Mouse (Mus musculus) midbrain, embryonic 12.5 days (tissue): ENCODE measurements at regions not wholly inside any gene's neighbourhood (a gene's known extent, or its start where the extent isn't known, plus 50 kb on each side); places are given as distances from the start of the nearest gene placed in this dataset.

Source experiments
- ATAC-seq: fragments of 200-750 bp; cut with Nextera tagmentation; 2 replicates; pipeline ENCODE4 v1.8.0; 2017; ENCODE audit warnings: low read depth, moderate TSS enrichment, moderate library complexity; ENCODE audit not compliant: low FRiP score
- H3K27ac ChIP-seq: fragments of 300-500 bp; sonication (generic); replicated peaks from 2 replicates; pipeline ENCODE4 v1.5.1; 2016; ENCODE audit warnings: mild to moderate bottlenecking
- H3K27me3 ChIP-seq: fragments of 300-500 bp; sonication (generic); 2 replicates; pipeline ENCODE4 v1.6.1; 2016; ENCODE audit warnings: mild to moderate bottlenecking
- H3K36me3 ChIP-seq: fragments of 300-500 bp; sonication (generic); 2 replicates; pipeline ENCODE4 v1.6.1; 2016
- H3K4me1 ChIP-seq: fragments of 300-500 bp; sonication (generic); 2 replicates; pipeline ENCODE4 v1.6.1; 2016
- H3K4me2 ChIP-seq: fragments of 300-500 bp; sonication (generic); replicated peaks from 2 replicates; pipeline ENCODE4 v1.6.1; 2016; ENCODE audit warnings: mild to moderate bottlenecking, moderate library complexity
- H3K4me3 ChIP-seq: fragments of 300-500 bp; sonication (generic); 2 replicates; pipeline ENCODE4 v1.5.1; 2016; ENCODE audit warnings: mild to moderate bottlenecking
- H3K9ac ChIP-seq: fragments of 300-500 bp; sonication (generic); replicated peaks from 2 replicates; pipeline ENCODE4 v1.6.1; 2016; ENCODE audit warnings: mild to moderate bottlenecking, moderate library complexity
- H3K9me3 ChIP-seq: fragments of 300-500 bp; sonication (generic); 2 replicates; pipeline ENCODE4 v1.6.1; 2016; ENCODE audit warnings: mild to moderate bottlenecking
- WGBS: fragments of 180-500 bp; shearing (Covaris S2); methylation state at CpG from one replicate; pipeline ENCODE4 v1.1.7; 2016; 5-methylcytosine and 5-hydroxymethylcytosine counted together

DNA sequence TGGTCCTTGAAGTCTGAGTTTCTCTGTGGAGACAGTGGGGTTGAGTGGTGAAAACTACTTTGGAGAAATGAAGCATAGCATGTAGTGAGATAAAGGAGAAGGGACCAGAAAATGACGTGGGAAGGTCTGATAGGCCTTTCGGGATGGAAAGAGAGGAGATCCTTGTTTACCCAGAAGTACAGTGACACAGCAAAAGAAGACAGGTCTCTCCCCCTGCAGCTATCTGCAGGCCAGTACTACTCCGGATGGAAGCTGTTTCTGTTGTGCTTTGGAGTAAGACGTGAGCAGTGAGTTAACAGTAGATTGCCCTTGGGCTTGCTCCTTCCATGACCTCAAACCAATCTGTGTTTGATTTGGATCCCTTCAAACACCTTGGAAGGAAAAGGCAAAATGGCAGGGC is 1277.5 kb downstream of the Gsdmc2 start:
- WGBS = 76% methylated on average over 4 of the region's 4 CpGs
- Histone ChIP-seq H3K4me3 (no peak overlapping the region), H3K9me3 (no peaks in the 10 kb centered on the region), H3K27me3 (no peaks in the 10 kb centered on the region), H3K27ac (no peak overlapping the region), H3K4me1 (0 out of 2 replicates have a peak, but pooled peaks cover 2% of the 10 kb centered on the region), H3K36me3 (no peaks in the 10 kb centered on the region), H3K9ac (no peak overlapping the region), H3K4me2 (no peak overlapping the region)
- no peak for ATAC-seq

- no peaks in the 10 kb centered on the region for H3K9me3 ChIP-seq
- H3K4me1 ChIP-seq = no peaks in the 10 kb centered on the region
- no peaks in the 10 kb centered on the region for H3K36me3 ChIP-seq
- no peak overlapping the region for H3K27ac ChIP-seq
- WGBS = 15% methylated on average over 7 of the region's 7 CpGs
- ATAC-seq = peak; percentile 38; the same call in 1 of the 2 replicates
- no peaks in the 10 kb centered on the region for H3K27me3 ChIP-seq
- H3K4me2 ChIP-seq = peak overlapping the region; percentile 24
- H3K9ac ChIP-seq = no peak overlapping the region
- H3K4me3 ChIP-seq = no peak overlapping the region
Observed at GRCm38 (mm10) chr15:62566106-62566511, 1278.9 kb downstream of the Gsdmc2 start.

GRCm38 (mm10) chr15:62533233-62533632 is 1311.7 kb downstream of the Gsdmc2 start:
- no peak overlapping the region for H3K4me3 ChIP-seq
- no peak overlapping the region for H3K27ac ChIP-seq
- H3K27me3 ChIP-seq = no peaks in the 10 kb centered on the region
- no peak for ATAC-seq
- H3K4me2 ChIP-seq = no peak overlapping the region
- 87% methylated on average over 2 of the region's 2 CpGs for WGBS
- H3K36me3 ChIP-seq = no peaks in the 10 kb centered on the region
- H3K9ac ChIP-seq = no peak overlapping the region
- no peaks in the 10 kb centered on the region for H3K4me1 ChIP-seq
- H3K9me3 ChIP-seq = no peaks in the 10 kb centered on the region

- no peak overlapping the region for H3K4me2 ChIP-seq
- ATAC-seq = no peak
- H3K27ac ChIP-seq = no peak overlapping the region
- H3K9me3 ChIP-seq = no peaks in the 10 kb centered on the region
- H3K36me3 ChIP-seq = no peaks in the 10 kb centered on the region
- no peak overlapping the region for H3K4me3 ChIP-seq
- WGBS = 78% methylated on average over 3 of the region's 3 CpGs
- no peaks in the 10 kb centered on the region for H3K27me3 ChIP-seq
- no peaks in the 10 kb centered on the region for H3K4me1 ChIP-seq
- H3K9ac ChIP-seq = no peak overlapping the region
Observed at GRCm38 (mm10) chr15:62528975-62529374, 1316.0 kb downstream of the Gsdmc2 start.

DNA sequence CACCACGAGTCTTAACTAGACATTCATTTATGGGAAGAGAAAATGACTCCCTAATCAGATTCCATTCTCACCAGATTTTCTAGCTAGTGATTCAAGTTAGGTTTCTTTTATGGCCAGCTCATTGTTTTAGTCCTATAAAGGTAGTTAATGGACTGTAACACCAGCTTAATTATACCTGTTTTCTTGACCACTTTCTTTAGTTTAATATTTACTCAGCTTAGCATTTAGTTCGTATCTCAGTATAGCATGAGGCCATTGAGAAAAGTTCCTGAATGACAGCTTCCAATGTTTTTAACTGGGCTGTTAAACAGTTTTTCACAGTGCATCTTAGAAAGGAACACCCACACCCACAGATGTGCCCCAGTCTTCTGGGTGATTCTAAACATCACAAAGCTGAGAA is 1320.3 kb downstream of the Gsdmc2 start:
- H3K4me1 ChIP-seq = no peaks in the 10 kb centered on the region
- H3K36me3 ChIP-seq = no peaks in the 10 kb centered on the region
- no peak overlapping the region for H3K27ac ChIP-seq
- WGBS = 52% methylated on average over 2 of the region's 2 CpGs
- ATAC-seq = no peak
- no peak overlapping the region for H3K4me2 ChIP-seq
- H3K4me3 ChIP-seq = no peak overlapping the region
- H3K9ac ChIP-seq = no peak overlapping the region
- H3K9me3 ChIP-seq = no peaks in the 10 kb centered on the region
- H3K27me3 ChIP-seq = no peaks in the 10 kb centered on the region

DNA sequence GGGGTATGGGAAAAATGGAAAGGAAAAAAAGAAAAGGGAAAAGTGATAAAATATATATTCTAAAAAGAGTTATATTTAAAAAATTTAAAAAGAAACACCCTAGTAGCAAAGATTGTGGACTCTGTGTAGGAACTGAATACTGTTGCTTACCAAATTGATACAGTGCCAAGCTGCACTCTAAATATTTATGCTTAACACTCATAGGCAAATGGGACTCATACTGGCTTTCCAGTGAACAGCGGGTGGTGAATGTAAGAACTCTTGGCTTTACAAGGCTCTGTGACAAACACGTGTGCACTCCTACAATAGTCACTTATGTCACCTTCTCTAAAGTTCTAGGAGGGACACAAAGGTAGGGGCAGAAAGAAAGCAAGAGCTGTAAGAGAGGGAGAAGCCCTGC is 1320.8 kb downstream of the Gsdmc2 start:
- no peaks in the 10 kb centered on the region for H3K9me3 ChIP-seq
- ATAC-seq = no peak

GRCm38 (mm10) chr15:62513462-62513861 is 1331.5 kb downstream of the Gsdmc2 start:
- 73% methylated on average over 1 of the region's 1 CpGs for WGBS
- H3K4me2 ChIP-seq = no peak overlapping the region
- H3K4me1 ChIP-seq = no peaks in the 10 kb centered on the region
- no peaks in the 10 kb centered on the region for H3K9me3 ChIP-seq
- no peak overlapping the region for H3K4me3 ChIP-seq
- no peaks in the 10 kb centered on the region for H3K27me3 ChIP-seq
- no peak overlapping the region for H3K9ac ChIP-seq
- no peaks in the 10 kb centered on the region for H3K36me3 ChIP-seq
- H3K27ac ChIP-seq = no peak overlapping the region
- no peak for ATAC-seq

More for the DNA sequence above, 1320.8 kb downstream of the Gsdmc2 start:
- Histone ChIP-seq H3K27me3 (no peaks in the 10 kb centered on the region), H3K27ac (no peak overlapping the region), H3K4me1 (no peaks in the 10 kb centered on the region), H3K4me2 (no peak overlapping the region), H3K4me3 (no peak overlapping the region), H3K36me3 (no peaks in the 10 kb centered on the region), H3K9ac (no peak overlapping the region)
- WGBS = 68% methylated on average over 2 of the region's 2 CpGs

- Histone ChIP-seq H3K27ac (no peak overlapping the region), H3K4me3 (no peak overlapping the region), H3K4me1 (no peaks in the 10 kb centered on the region), H3K9ac (no peak overlapping the region), H3K9me3 (no peaks in the 10 kb centered on the region), H3K36me3 (no peaks in the 10 kb centered on the region), H3K4me2 (no peak overlapping the region), H3K27me3 (no peaks in the 10 kb centered on the region)
- 91% methylated on average over 2 of the region's 2 CpGs for WGBS
- no peak for ATAC-seq
Observed at GRCm38 (mm10) chr15:62511461-62511860, 1333.5 kb downstream of the Gsdmc2 start.

DNA sequence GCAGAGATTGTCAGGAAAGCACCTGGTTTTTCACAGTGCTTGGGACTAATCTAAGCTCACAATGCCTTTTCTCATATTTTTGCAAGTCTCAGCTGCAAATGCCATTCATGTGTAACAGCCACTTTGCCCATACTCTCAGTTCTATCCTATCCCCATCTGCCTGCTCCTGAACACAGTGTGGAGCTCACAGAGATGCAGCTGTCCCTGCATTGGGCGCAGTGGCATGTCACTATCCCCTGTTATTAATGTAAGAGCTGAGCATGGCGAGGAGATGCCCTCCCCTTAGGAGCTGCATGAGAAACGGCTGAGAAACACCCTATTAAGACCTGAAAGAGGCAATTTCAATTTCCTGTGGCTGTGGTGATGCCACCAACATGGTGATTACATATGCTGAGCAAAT is 1341.1 kb downstream of the Gsdmc2 start:
- Histone ChIP-seq H3K27me3 (no peaks in the 10 kb centered on the region), H3K9me3 (no peaks in the 10 kb centered on the region), H3K4me1 (no peaks in the 10 kb centered on the region), H3K4me3 (no peak overlapping the region), H3K9ac (no peak overlapping the region), H3K36me3 (no peaks in the 10 kb centered on the region), H3K4me2 (no peak overlapping the region), H3K27ac (no peak overlapping the region)
- 78% methylated on average over 3 of the region's 3 CpGs for WGBS
- ATAC-seq = no peak

DNA sequence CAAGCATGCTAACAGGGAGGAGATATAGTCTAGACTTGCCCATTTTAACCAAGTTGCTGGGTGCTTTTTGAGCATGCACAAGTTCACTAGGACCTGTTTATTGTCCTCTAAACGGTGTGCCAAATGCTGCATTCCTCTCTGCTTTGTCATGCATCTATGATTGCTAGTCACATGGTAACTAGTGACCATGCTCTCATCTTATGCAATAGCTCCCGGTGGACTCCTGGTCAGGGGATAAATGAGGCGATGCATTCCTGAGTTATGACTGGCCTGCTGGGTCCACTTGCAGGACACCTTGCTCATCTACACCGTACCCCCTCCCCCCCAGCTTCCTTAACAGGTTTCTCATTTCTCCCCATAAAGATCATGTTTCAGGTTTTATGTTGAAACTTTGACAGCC is 1344.0 kb downstream of the Gsdmc2 start:
- Histone ChIP-seq H3K27me3 (no peaks in the 10 kb centered on the region), H3K4me1 (peaks cover 4% of the 10 kb centered on the region; the same call in 1 of the 2 replicates), H3K4me2 (no peak overlapping the region), H3K9me3 (no peaks in the 10 kb centered on the region), H3K27ac (no peak overlapping the region), H3K36me3 (no peaks in the 10 kb centered on the region), H3K4me3 (no peak overlapping the region), H3K9ac (no peak overlapping the region)
- 85% methylated on average over 4 of the region's 4 CpGs for WGBS
- ATAC-seq = no peak

GRCm38 (mm10) chr15:62500522-62500921 is 1344.5 kb downstream of the Gsdmc2 start:
- WGBS = 69% methylated on average over 2 of the region's 2 CpGs
- peaks cover 5% of the 10 kb centered on the region; the same call in 1 of the 2 replicates for H3K4me1 ChIP-seq
- H3K4me3 ChIP-seq = no peak overlapping the region
- H3K4me2 ChIP-seq = no peak overlapping the region
- H3K27ac ChIP-seq = no peak overlapping the region
- no peaks in the 10 kb centered on the region for H3K27me3 ChIP-seq
- H3K36me3 ChIP-seq = no peaks in the 10 kb centered on the region
- H3K9me3 ChIP-seq = no peaks in the 10 kb centered on the region
- no peak for ATAC-seq
- no peak overlapping the region for H3K9ac ChIP-seq

GRCm38 (mm10) chr15:62496193-62496592 is 1348.8 kb downstream of the Gsdmc2 start:
- Histone ChIP-seq H3K4me2 (no peak overlapping the region), H3K27me3 (no peaks in the 10 kb centered on the region), H3K9me3 (no peaks in the 10 kb centered on the region), H3K27ac (no peak overlapping the region), H3K36me3 (no peaks in the 10 kb centered on the region), H3K4me1 (peaks cover 5% of the 10 kb centered on the region; the same call in 1 of the 2 replicates), H3K4me3 (no peak overlapping the region), H3K9ac (no peak overlapping the region)
- peak; percentile 38; the same call in 1 of the 2 replicates for ATAC-seq
- 16% methylated on average over 4 of the region's 4 CpGs for WGBS

GRCm38 (mm10) chr15:62492350-62492749 is 1352.6 kb downstream of the Gsdmc2 start:
- 74% methylated on average over 3 of the region's 3 CpGs for WGBS
- H3K9ac ChIP-seq = no peak overlapping the region
- no peak for ATAC-seq

More at GRCm38 (mm10) chr15:62492350-62492749, 1352.6 kb downstream of the Gsdmc2 start:
- Histone ChIP-seq H3K4me2 (no peak overlapping the region), H3K36me3 (no peaks in the 10 kb centered on the region), H3K9me3 (no peaks in the 10 kb centered on the region), H3K4me3 (no peak overlapping the region), H3K4me1 (peaks cover 5% of the 10 kb centered on the region; the same call in 1 of the 2 replicates), H3K27me3 (no peaks in the 10 kb centered on the region), H3K27ac (no peak overlapping the region)
